Mouse (Mus musculus) thymus, postnatal 25 days (tissue): ENCODE results near the gene Vmn1r219.
"Not testable (repeated sequence)": the region's sequence is repeated elsewhere in the genome, so short reads cannot be mapped to it uniquely, and the experiment has no call there.

ENCODE experiments used
- DNase-seq: peaks from one replicate; pipeline ENCODE4 v3.0.0; 2022

Gene Vmn1r219

DNA sequence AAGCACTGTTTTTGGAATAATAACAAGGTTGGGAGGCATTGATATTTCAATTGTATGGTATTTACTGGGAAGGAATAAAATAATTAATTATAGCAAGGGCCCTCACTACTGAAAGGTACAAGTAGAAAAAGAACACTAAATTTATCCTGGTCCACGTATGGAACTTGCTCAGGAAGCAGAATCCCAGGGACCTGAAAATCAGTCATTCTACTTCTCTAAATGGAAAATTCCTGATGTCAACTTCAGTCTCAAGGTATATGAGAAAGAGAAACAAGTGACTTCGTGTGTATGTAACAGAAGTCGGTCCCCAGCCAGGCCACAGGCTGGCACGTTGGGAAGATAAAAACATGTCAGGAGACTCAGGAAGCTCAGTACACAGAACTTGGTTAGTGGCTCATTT lies at the start of gene Vmn1r219:
Vmn1r219 (plus strand) TSS at position 301 of the 400 bp plus-strand sequence.
- DNase-seq, result no peak

DNA sequence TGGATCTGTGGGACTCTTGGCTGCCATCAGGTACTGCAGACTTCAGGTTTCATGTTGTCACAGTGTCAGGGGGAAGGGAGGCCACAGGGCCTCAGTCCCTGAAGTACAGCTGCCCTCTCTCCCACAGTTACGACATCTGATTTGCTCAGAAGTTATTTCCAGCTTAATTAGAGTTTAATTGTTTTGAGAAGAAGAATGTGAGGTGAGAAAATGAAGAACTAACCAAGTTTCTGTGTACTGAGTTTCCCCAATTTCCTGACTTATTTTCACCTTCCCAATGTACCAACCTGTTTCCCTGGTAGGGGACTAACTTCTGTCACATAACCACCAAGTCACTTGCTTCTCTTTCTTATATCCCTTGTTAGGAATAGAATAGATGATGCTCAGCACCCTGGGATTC lies 41.0 kb upstream of the Vmn1r219 start, which contains the start of gene Vmn1r217:
Vmn1r217 (minus strand) TSS at position 101 of the 400 bp plus-strand sequence.
- not testable (repeated sequence) for DNase-seq

DNA sequence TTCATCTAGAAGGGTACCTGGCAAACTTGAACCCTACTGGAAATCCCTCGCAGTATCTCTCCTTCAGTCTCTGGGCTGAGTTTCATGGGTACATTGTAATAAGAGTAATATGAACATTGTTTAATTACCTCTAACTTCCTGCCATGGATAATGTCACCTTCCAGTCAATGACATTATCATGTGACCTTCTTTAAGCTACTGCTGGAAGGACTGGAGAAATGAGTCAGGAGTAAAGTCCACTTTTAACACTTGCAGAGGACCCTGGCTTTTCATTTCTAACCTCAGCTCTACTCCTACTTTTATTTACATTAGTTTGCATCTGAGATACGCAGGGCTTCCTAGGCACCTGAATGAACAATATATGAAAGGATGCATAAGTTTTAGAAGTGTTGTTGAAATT lies 38.5 kb upstream of the Vmn1r219 start:
- no peak for DNase-seq

DNA sequence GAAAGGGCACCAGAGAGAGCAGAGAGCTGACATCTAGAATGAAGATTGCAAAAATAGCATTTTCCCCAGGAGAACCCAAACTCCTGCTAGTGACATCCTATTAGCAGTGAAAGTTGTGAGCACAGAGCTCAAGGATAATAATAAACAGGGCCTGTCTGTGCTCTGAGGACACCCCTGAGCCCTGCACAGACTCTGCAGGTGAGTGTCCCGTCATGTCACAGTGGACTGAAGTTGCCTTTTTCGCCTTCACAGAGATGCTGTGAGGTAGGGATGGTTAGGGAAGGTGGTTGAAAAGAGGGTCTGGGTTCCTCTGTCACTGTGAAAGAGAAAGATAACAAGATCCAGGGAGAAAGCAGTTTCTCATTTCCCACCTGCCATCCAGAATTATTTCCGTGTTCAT lies 26.0 kb upstream of the Vmn1r219 start, which contains the start of gene Vmn1r218:
Vmn1r218 (plus strand) TSS at position 57 of the 400 bp plus-strand sequence.
- DNase-seq, result no peak

DNA sequence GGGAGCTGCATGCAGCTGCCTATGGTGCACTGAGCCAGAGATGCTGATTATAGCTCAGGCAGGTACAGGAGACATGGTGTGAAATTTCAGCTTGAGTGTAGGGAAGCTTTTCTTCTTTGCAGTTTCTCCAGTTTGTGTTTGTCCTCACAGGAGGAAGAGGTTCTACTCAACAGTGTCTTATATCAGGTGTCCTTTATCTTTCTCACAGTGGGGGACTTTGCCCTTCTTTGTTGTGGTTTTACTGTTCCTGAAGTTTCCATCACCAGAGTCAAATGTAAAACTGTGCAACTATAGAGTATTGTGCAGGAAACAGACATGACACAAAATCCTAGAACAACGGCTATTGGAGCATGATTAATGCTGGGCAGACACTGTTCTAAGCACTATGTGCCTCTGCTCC lies 25.6 kb upstream of the Vmn1r219 start:
- DNase-seq, result no peak

DNA sequence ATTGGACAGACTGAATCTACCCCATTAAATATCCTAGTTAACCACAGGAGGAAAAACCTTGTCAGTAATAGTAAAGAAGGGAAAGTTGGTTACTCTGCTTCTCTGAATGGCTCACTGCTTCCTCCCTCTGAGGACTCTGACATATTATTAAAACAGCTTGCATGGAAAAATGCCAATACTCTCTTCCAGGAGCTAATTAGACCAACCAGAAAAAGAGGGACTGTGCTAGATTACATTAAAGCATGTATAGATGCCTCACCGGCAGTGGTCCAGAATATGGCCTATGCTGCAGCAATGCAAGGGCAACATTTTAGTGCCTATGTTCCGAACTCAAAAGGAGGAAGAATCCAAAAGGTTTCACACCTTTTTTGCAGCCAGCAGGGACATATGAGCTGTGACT lies 20.2 kb upstream of the Vmn1r219 start:
- DNase-seq, result no peak

DNA sequence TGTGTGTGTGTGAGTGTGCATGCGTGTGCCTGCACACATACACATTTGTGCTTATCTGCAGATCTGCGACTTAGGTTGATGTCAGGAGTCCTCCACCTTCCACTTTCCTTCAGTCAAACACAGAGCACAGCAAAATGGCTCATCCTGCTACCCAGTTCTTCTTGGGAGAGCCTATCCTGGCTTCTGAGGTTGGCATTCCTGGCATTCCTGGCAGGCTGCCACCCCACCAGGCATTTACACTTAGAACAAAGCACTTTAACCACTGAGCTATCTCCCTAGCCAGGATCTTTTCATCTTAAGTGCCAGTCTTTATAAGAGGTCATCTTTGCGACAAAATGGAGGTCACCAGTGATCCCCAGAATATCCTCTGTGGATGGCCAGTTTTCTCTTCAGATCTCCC lies 1.3 kb upstream of the Vmn1r219 start:
- DNase-seq, result no peak

DNA sequence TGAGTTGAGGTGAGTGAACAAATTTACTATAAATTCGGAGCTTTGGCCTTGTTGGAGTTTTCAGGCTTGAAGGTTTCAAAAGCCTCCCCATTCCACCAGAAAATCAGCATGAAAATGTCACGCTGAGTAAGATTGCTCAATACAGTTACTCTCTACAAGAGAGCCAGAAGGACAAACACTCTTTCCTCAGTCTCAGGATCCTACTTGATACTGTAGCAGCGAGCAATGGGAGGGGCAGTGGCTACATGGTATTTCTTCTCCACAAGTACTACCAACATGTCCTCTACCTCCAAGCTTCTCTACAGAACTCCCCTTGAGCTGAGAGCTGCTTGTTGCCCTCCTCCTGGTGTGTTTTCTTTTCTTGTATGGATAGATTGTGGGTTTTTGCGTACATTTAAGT lies 7.4 kb downstream of the Vmn1r219 start:
- DNase-seq, result not testable (repeated sequence)

DNA sequence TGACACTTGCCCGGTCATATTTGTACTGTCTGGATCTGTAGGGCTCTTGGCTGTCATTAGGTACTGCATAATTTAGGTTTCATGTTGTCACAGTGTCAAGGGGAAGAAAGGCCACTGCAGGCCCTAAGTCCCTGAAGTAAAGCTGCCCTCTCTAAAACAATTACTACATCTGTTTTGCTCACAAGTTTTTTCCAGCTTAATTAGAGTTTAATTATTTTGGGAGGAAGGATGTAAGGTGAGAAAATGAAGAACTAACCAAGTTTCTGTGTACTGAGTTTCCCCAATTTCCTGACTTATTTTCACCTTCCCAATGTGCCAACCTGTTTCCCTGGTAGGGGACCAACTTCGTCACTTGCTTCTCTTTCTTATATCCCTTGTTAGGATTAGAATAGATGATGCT lies 28.8 kb downstream of the Vmn1r219 start, which contains the start of gene Vmn1r220:
Vmn1r220 (minus strand) TSS at position 101 of the 400 bp plus-strand sequence.
- DNase-seq, result no peak

DNA sequence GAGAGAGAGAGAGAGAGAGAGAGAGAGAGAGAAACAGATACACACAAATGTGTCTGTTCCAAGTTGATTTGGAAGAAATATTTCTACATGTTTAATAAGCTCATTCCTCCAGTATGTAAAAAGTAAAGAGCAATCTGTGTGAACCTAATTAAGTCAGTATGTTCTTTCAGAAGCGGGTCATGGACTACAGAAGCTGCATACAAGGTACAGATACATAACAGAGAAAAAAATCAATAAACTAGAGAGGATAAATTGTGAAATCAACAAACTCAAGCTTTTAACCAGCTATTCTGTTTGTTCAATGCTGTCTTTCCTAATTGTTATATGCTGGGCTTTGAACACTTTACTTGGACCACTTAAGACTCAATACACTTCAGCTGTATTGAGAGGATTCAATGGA lies 44.8 kb downstream of the Vmn1r219 start:
- DNase-seq, result not testable (repeated sequence)

DNA sequence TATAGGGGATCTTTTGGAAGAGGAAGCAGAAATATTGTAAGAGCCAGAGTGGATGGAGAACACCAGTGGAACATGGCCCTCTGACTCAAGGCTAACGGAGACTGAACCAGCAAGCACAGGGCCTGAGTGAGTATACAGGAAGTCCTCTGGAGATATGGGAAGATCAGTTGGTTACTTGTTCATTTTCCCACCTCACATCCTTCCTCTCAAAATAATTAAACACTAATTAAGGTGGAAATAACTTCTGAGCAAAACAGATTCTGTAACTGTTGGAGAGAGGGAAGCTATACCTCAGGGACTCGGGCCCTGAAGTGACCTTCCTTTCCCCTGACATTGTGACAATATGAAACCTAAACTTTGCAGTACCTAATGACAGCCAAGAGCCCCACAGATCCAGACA lies 54.7 kb downstream of the Vmn1r219 start, which contains the start of gene Vmn1r221:
Vmn1r221 (plus strand) TSS at position 301 of the 400 bp plus-strand sequence.
- DNase-seq, result not testable (repeated sequence)
